Mouse (Mus musculus): ENCODE measurements around the gene Ccdc187. TPM values are rescaled to one million over a fixed set of nuclear protein-coding genes. Genes with fewer than 3 reads are reported as not detected.

Ccdc187 gene
- total RNA-seq, 2 experiments from 2014 or later: 0.81 to 0.92 TPM

DNA sequence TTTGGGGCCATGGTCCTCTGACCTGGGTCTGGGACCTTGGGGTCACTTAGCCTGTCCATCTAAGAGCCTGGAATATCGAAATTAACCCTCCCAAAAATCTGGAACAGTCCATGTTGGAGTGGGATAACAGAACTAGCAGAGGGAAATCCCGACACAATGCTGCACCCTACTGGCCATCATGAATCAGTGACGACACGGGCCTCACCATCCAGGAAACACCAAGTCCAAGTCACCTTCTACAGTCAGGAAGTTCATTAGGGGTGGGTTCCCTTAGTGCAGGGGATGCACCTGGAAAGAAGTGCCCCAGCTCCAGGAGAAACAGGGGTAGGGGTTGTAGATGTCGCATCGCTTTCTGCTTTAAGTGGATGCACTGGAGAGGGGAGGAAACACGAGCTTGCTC lies 20.7 kb downstream of the Ccdc187 start:
- DNase-seq: peak; percentile 73

DNA sequence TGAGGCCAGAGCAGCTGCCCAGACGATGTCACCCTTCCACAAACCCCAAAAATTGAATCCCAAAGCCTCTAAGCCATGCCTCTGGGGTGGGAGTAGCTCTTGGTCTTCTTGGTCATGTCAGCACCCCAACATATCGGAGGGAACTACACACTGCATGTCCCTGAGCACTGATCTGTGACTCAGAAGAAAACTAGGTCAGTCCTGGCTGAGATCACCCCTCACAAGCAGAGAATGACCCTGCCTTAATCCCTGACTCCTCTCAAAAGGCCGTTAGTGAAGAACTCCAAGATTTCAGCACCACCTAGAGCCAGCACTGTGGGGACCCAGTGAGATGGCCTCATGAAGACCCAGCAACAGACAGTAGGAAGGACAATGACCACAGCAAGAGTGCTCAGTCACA lies 26.1 kb downstream of the Ccdc187 start:
- DNase-seq: no peak

DNA sequence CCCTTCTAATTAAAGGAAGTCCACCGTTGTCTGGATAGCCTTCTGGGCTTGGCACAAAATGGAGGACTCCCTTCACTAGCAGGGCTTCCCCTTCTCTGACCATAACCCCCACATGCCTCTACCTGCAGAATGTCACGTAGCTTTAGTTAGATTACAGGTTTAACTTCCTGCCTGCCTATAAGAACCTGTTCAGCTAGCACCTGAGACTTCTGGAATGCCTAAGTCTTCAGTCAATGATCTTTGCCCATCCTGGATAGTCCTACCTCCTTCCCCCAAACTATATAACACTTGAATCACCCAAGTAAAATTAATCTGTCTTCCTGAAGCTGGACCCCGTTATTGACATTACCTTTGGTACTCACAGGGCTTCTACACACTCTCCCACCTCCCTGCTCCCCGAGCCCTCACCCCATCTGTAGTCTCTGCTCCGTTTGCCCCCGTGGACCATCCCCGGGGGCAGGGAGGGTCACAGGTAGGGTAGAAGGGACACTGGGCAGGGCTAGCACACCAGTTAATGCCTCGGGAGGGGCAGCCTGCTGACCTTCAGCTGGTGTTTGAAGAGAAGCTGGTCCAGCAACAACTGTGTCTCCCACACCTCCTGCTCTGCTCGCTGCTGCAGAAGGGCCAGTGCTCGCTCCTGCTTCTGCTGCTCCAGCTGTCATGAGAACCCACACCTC lies 28.2 kb downstream of the Ccdc187 start:
- DNase-seq: no peak

DNA sequence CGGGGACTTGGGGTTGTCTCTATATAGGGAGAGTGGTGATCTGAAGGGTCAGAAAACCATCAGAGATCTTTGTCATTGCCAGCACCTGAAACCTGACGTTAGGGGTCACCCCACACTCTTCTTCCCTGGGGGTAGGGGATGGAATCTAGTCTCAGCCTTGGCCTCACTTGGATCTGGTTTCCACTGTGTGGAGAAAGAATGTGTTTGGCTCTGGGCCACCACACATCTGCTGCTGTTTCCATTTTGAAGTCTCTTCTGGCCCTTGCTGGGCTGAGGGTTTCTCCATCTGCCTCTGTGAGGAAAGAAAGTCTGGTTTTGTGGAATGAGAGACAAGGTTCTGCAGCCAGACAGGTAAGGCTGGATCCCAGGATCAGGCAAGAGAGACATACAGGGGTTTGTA lies 29.3 kb downstream of the Ccdc187 start:
- peak; percentile 25 for DNase-seq

DNA sequence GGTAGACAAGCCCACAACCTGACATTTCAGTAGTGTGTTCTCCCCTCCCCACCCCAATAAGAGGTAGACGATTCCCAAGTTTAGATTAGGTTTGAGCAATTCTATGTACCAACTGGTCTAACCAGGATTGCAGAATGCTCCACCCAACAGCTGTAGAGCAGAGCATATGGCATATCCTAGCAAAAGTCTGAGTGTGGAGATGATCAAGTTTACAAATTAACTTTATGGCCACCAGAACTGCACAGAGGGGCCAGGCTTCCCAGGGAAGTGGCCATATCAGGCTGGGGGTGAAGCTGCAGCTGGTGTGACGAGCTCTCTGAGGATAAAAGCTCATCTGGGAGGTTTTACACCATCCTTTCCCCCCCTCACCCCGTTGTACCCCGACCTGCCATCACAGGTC lies 29.7 kb downstream of the Ccdc187 start:
- DNase-seq: no peak

DNA sequence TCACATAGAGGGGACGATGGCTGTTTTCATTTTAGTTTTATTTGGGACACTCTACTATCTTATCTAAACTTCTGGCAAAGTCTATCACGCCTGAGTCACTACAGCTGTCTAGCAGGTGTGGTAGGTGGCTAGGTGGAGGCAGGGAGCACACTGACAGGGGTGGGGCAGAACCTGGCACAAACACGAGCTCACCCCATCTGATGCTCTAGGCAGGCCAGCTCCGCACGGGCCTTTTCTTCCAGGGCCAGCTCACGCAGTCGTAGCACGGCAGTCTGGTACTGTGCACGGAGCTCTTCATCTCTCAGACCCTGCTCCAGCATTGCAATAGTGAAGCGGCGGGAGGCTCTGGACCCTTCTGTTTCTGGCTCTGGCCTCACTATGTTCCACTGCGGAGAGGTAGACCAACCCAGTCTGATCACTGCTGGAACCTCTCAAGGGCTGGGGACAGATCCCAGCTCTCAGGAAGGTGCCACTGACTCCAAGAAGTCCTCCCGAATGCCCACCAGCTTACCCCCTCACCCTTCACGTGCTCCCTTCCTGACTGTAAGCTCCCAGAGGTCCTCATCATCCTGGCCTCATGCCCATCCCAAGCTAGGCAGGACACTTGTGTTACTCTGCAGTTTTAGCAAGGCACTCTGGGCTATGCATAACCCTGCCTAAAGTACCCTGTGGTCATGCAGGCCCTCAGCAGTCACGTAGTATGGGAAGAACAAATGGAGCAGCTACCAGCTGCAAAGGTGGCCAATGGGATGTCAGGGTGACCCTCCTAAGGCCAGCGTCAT lies 36.9 kb downstream of the Ccdc187 start:
- no peak for DNase-seq

DNA sequence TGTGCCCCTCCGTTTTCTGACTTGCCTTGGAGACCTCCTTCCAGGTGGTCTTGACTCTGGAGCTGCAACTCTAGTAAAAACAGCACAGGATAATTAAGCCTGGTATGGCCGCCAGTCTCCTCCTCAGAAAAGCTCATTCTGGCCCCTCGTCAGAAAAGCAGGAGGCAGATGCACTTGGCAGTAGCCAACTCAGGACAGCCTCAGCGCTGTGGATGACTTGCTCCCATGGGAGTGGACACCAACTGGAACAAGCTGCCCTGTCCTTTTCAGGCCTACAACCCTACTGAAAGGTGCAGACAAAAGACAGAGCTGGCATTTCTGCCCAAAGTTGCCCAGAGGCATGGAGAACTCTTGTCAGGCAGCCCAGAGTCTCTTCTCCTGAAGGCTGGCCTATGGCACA lies 39.5 kb downstream of the Ccdc187 start:
- no peak for DNase-seq

DNA sequence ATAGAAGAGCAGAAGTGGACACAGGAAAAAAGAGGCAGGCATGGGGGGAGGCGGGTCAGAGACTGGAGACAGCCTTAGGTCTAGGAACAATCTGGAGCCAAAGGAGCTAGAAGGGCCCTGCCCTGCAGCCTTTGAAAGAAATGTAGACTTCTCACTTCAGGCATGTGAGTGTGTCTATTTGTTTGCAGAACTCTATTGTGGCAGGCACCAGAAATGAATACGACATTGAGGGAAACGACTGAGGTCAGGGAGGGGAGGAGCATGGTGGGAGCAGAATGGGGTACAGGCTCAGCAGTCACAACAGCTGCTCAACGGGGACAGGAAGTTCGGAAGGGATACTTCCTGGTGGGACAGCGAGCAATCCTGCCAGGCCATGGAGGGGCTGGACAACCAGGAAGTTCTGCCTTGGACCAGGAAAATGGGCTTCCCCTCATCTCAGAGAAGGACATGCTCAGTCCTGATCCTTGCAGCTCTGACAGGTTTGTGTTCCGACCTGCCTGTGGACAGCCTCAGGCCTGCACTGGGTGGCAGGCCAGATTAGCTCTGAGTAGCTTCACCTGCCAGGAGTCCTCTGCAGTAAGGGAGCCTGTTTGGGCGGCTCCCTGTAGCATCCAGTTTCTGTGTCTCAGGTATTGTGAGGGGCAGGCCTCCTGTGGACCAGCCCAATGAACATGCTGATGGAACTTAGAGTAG lies 41.7 kb downstream of the Ccdc187 start:
- no peak for DNase-seq

DNA sequence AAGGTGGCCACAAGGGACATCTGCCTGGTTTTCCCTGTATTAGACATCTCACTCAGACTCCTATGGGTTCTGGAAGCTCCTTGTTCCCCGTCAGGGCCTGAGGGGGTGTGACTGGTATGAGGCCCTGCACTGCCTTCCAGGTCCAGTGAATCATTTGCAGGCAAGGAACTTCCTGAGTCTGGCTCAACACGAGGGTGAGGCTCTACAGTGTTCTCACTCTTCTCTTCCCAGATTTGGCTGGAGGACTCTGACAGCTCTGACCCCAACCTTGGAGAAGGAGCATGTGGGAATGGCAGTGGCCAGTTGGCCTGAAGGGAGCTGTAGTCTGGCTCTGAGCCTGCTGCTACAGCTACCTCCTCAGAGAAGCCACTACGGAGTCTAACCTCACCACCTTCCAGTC lies 46.8 kb downstream of the Ccdc187 start:
- no peak for DNase-seq

DNA sequence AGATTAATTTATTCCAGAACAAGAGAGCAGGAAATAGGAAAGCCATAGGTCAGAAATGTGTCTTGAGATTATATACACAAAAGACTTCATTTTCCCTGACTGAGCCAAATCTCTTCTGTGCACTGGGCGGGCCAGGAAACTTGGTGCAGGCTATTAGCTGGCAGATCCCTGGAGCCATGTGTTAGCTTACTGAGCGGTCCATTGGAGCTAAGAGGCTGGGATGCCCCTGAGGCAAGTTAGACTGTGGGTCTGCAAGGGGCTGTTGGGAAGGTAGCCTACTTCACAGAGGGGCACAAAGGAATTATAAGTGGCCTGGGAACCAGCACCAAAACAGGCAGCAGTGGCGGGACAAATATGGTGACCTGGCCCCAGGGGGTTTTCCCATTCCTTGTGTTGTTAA lies 53.5 kb downstream of the Ccdc187 start:
- no peak for DNase-seq

DNA sequence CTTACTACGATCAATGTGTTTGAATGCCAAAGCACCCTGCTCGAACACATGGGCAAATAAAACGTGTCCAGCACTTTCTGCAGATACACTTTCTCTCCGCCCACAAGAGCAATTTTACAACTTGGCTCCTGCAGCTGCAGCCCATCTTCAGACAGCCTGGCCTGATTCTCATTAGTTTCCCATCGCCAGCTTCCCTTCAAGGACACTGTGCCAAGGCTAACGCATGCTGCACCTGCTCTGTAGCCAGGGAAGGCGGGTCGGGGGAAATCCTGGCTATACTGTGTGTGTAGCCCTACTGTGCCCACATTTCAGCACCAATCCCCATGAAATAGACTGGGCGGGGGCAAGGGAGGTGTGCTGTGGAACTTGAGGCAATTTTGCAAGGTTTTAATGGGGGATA lies 54.0 kb downstream of the Ccdc187 start:
- no peak for DNase-seq

DNA sequence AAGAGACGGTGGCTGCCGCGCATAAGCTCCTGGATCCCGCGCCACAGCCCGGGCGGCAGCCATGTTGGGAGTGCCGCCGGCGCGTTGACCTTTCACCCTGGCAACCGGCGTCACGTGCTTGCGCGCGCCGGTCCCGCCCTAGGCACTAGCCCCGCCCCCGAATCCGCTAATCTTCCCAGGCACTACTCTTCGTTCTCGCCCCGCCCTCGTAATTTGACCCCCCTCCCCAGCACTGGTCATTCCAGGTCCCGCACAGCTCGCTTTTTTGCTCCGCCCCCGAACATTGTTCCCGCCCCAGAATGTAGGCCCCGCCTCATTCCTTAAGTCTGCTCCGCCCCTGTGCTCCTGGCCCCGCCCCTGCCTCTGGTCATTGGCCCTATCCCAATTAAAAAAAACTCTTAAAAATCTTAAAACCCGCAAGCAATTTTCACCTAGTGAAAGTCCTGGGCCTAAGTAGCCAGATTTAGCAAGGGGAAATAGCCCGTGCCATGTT lies 57.0 kb downstream of the Ccdc187 start, which contains the start of gene Qsox2:
Qsox2 (minus strand) TSS at position 236 of the 493 bp plus-strand sequence.
- DNase-seq: peak; percentile 96

DNA sequence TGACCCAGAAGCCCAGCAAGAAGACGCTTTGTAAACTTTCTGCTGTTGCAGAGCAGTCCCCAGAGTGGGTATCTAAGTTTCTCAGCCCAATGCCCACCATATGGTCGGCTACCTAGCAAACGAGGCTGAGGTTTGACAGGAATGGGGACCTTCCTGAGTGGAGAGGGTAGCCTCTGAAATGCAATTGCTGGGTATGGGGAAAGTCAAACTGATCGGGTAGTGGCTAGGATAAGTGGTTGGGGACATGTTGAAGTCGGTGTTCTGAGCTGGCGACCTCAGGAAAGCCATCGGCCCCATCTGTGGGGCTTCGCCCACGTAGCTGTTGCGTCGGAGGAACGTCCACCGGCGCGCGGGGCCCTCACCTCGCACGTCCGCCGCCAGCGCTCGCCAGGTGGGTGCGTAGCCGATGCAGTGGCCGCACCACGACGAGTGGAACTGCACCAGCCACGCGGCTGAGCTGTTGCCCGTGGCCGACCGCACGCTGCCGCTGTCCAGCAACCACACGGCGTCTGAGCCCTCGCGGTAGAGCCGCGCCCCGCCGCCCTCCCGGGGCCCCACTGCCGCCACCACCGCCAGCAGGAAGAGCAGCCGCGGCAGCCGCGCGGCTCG lies 57.6 kb downstream of the Ccdc187 start:
- DNase-seq: no peak

DNA sequence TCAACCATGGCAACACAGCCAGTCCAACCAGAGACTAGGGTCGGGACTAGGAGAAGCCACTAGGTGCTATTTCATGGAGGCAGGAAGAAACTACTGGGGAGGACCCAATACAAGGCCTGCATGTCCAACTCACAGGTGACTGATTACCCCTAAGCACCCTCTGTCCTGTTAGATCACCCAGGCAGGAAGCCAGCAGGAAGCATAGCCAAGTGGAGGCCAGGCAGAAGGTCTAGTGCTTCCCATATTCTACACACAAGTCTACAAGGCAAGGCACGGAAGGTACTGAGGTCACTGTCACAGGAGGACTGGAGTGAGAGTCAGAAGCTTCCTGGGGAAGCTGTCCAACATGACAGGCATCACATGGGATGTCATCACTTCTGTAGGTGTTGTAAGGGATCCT lies 59.6 kb downstream of the Ccdc187 start:
- peak; percentile 32 for DNase-seq

DNA sequence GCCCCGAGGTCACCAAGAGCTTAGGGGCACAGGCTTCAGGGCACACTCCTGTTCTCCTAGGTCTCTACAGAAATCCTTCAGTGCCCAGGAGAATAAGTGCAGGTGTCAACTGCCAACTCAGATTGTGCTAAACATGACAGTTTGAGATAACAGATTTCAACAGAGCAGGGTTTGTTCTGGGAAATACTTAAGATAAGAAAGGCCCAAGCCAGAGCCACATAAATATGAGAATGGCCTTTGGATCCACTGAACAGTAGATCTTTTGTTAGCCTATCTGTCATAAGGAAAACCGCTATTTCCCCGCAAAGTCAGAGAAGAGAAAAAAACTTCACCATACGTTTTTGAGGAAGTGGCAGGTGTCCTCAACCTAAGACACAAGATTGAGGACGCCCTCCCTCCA lies 60.1 kb downstream of the Ccdc187 start:
- DNase-seq: no peak

DNA sequence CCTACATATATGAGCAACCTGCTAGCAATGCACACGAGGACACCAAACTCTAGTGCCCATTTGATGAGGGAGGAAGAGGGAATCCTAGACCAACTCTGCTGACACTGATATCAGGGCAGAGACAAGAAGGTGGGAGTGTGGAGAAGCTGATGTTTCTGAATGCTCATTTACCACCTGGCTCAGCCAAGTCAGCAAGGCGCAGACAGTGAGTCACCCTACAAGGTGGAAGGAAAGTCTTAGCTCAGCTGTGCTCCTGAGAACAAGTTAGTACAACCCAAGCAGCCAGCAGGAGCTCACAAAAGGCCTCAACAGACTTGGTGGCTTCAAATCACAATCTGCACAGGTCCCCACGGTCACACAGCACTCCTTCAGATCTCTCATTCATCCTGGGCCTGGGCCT lies 63.0 kb downstream of the Ccdc187 start:
- DNase-seq: no peak

DNA sequence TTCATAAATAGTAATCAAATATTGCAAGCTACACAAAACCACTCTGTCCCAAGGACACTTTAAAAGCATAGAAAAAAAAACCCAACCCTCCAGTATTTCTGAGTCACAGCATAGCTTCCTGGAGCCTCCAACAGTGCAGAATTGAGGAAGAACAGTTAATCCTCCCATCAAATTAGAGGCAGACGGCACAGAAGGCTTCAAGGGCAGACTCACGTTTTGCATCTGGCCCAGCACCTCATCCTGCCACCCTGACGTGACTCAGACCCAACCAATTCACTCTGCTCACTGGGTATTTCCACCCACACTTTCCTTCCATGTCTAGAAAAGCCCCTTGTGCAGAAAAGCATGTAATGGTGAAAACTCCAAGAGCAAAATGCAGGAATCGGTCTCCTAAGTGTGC lies 64.1 kb downstream of the Ccdc187 start:
- no peak for DNase-seq

DNA sequence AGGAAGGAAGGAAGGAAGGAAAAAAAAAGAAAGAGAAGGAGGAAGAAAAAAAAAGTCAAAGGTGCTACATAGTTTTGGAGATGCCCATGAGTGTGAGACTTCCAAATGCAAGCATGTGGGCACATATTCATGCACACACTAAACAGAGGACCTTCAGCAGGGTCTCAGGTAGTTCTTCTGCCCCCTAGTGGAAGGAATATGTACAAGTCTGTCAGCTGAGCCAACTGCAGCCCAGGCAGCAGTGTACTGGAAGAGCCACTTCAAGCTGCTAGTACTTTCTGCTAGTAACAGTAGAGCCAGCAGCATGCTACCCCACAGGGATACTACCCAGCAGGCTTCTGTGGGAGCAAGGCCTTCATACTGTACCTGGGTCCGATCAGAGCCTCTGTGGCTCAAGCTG lies 66.6 kb downstream of the Ccdc187 start:
- peak; percentile 55 for DNase-seq

DNA sequence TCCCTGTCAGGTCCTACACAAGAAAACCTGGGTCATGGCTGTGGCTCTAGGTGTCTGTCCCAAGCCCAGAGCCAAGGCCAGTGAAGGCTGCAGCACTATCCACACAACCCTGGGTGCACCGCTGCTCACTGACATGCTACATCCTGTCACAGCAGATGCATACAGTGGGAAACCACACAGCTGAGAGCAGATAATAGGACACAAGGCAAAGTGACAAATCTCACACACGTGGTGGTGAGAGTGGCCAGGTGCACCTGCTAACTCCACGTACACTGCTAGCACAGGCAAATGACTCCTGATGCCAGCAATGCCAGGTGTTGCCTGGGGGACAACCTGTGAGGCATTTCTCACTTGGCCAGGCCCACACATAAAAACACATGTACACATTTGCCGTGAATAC lies 69.1 kb downstream of the Ccdc187 start:
- DNase-seq: no peak

DNA sequence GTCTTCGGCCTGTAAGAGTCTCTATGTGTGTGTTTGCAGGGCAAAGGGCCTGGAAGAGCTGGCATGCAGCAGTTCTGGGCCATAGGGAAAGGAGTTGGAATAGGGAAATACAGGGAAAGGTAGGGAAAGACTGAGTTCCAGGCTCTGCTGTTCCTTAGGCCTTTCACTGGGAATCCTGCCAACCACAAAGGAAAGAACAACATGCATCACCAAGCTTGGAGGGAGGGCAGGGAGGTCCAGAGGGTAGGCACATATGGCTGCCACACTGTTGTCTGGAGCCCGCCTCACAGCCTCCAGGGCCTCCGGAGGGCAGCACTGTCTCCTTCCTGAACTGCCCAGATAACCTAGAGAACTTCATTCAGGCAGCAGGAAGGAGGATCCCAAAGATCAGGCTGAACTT lies 70.4 kb downstream of the Ccdc187 start:
- no peak for DNase-seq

DNA sequence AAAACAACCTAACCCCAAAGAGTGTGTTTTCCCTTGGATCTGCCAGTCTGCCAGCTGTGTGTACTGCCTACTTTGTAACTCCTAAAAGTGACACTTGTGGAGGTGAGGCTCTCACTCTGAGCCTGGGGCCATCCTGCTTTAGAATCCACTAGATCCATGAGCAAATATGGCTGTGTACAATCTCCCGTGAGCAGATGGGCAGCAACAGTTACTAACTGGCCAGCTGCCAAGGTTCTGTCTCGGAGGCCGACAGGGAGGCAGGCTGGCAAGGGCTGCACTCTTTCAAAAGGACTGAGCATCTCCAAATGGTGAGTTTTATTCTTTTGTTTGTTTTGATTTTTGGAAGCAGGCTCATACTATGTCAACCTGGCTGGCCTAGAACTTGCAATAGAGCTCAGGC lies 79.8 kb downstream of the Ccdc187 start:
- DNase-seq: peak; percentile 37

DNA sequence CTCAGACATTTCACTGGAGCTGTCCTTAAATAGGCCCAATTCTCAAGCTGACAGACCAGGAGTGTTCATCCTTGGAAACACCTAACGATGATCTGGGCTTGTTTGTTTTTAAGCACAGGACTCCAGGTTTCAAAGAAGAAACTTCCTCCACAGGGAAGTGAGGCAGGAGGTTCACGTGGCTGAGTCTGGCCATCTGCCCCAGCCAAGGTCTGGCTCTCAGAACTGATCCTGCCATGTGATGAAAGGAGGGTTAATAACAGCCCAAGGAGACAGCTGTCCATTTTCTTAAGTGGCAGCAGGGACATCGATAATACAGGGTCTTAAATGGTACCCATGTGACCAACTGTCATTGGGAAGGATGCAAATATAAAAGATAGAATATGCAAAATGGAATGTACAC lies 84.8 kb downstream of the Ccdc187 start:
- DNase-seq: no peak
